Mouse (Mus musculus): ENCODE results near the gene Ppp1r1c.
A peak's percentile ranks its signal among the peaks of the same experiment; 100 is the strongest.
"Not testable (repeated sequence)": the region's sequence is repeated elsewhere in the genome, so short reads cannot be mapped to it uniquely, and the experiment has no call there.

Gene Ppp1r1c

GRCm38 (mm10) chr2:79751685-79752084, 44.1 kb downstream of the Ppp1r1c start:
- DNase-seq = no peak

DNA sequence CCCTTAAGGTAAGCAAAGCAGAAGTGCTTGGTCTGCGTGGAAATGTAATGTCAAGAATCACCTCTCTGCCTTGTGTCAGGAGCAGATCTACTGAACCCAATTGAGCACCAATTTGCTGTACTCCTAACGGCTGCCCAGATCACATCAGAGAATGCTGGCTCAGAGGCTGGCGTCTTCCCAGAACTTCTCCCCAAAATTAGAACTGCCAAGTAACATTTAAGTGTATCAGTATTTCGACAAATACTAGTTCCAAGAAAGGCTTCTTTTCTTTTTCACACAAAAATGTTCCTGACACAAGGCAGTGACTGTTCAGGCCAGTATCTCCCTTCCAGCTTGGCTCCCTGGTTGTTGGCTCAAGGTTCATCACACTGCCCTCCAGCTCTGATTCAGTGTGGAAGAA, 52.4 kb downstream of the Ppp1r1c start:
- no peak for DNase-seq

GRCm38 (mm10) chr2:79762723-79763388, 55.3 kb downstream of the Ppp1r1c start:
- no peak for DNase-seq

- no peak for DNase-seq
Measured at GRCm38 (mm10) chr2:79765032-79765431, 57.5 kb downstream of the Ppp1r1c start.

- DNase-seq = no peak
Measured at GRCm38 (mm10) chr2:79765723-79766122, 58.1 kb downstream of the Ppp1r1c start.

DNA sequence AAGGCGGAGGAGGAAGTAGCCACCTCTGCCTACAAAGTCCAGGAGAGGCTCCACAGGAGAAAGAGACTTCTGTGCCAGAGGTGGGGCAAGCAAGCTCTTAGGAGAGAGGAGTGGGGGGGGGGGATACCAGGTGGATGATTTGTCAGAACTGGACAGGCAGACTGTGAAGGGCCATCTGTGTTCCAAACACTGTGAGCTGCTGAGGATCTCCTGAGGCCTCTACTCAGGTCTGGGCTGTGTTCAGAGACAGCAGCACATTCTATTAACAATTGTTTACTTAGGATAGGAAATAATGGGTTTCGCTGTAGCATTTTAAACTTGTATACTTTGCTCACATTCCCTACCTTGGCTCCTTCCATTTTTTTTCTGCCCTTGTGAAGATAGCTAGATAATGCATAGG, 61.0 kb downstream of the Ppp1r1c start:
- DNase-seq = no peak

GRCm38 (mm10) chr2:79770307-79770706, 62.7 kb downstream of the Ppp1r1c start:
- DNase-seq = no peak

GRCm38 (mm10) chr2:79774372-79774771, 66.8 kb downstream of the Ppp1r1c start:
- peak; percentile 89 for DNase-seq

GRCm38 (mm10) chr2:79777801-79778200, 70.2 kb downstream of the Ppp1r1c start:
- DNase-seq = no peak

- no peak for DNase-seq
Measured at GRCm38 (mm10) chr2:79780772-79781171, 73.2 kb downstream of the Ppp1r1c start.

DNA sequence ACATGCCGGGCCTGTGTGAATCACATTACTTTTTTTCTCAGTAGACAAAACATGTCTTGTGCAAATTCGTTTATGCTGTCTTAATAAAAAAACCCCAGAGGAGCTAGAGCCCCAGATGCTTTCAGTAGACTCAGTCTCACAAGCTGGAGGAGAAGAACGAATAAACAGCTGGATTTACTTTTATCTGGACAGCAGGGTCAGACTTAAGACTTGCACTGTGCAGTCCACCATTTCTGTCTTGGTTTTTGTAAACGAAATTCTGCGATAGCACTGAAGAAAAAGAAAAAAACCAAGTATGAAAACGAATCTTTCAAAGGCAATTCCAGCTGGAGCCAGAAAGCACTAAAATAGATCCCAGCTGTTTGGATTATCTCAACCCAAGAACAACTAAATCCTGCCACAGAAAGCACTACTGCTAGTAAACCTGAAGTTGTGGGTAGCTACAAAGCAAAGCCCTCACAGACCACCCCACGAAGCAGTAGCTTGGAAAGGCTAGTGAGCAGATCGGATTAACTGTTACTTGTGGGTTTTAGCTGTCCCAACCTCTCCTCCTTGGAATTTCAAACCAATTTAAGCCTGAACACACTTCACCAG, 78.1 kb downstream of the Ppp1r1c start:
- peak; percentile 22 for DNase-seq

DNA sequence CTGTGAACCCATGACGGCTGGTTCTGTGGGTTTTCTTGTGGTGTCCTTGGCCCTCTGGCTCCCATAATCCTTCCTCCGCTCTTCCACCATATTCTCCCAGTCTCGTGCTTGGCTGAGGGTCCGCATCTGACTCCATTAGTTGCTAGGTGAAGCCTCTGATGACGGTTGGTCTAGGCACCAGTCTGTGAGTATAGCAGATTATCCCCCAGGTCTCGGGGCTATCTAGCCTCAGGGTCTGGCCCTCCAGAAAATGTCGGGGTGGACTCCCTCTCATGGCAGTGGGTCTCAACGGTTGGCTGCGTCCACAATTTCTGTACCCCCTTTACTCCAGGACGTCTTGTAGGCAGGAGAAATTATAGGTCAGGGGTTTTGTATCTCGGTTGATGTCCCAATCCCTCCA, 78.9 kb downstream of the Ppp1r1c start:
- no peak for DNase-seq

DNA sequence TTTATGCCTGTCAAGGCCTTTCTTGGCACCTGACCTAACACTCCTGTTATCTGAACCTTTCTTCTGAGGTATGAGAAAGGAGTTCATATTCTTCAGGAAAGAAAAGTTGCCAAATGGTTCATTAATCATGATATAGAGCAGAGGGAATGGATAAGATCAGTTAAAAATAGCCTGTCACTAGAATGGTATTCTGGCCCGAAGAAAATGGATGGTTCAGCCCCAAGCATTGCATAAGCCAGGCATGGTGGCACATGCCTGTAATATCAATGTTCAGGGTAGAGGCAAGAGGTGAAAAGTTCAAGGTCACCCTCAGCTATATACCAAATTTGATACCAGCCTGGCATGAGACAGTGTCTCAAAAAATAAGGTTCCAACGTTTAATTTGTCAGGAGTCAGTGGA, 85.6 kb downstream of the Ppp1r1c start:
- no peak for DNase-seq

DNA sequence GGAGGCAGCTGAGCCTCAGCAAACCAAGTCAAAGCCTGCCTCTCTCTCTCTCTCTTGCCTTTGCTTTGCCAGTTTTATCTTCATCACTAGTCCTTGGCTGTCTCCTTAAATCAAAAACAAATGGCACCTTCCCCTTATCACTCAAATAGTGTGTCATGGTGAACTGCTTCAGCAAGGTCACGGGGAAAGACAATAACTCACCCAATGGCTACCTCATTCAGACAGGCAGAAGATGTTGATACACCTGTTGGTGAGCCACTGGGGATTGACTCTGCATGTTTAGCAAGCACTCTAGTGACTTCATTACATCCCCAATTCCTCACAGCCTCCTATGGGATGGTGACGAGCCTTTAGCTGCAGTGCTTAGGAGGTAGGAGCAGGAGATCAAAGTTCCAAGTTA, 89.9 kb downstream of the Ppp1r1c start:
- DNase-seq = no peak

GRCm38 (mm10) chr2:79798627-79799026, 91.0 kb downstream of the Ppp1r1c start:
- DNase-seq = peak; percentile 76

DNA sequence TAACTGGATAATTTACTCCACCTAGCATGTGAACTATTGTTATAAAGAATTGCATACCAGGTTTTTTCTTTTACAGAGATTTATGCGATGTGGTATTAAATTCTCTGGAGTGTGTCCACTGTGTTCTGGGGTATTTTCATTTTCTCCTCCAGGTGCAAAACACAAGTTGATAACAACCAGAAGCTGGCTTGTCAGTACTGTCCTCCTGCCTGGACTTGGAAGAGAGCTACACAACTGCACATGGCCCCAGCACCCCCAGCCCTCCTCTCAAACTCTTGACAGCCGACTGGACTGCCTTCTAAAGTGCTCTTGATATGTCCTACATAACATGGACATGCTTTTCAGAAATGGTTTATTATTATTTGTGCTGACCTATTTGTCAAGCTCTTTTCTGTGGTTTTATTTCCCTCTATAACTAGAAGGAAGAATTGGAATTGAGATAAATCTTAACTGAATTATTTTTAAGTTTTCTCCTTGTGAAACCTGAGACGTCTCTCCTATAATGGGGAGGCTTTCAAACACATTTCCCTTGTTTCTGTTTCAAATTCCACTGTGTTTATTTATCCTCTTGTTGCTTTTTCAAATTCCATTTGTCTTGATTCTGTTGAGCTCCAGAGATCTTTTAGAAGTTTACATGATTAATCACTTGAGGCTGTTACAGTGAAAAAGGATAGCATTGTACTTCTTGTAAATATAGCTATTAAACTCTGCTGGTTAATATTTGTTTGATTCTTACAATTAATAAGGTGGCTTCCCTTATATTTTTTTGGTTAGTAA, 108.3 kb downstream of the Ppp1r1c start:
- DNase-seq = peak; percentile 18

DNA sequence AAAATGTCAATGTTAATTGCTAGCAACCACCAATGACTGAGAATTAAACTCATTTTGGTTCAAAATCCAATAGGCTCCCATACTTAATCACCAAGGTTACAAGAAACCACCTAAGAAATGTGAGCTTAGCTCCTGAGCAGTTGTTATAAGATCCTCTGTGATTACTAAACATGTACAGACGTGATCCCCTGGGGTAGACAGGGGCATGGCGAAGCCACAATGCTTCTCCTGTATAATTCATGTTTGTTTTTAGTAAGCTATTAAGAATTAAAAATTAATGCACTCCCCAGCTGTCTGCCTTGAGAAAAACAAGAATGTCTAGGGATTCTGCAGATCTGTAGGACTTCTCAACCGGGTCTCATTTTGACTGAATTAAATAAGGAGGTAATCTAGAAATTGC, 112.0 kb downstream of the Ppp1r1c start:
- no peak for DNase-seq

DNA sequence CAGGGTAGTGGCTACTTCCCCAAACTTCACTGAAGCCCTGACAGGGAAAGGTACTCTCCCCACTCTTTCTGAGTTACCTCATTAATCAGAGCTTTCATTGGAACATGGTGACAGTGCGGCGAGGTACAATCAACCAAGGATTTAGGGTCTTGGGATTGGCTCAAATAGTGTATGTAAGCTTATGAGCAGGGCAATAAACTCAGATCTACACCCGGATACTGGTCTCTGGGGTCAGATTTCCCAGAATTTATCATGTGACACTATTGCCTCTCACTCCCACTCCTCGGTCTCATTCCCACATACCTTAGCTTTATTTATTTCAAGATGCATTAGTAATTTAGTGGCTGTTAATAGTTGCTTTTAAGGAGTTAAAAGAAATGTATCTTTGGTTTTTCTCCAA, 118.3 kb downstream of the Ppp1r1c start:
- no peak for DNase-seq

- no peak for DNase-seq
Measured at GRCm38 (mm10) chr2:79839090-79839489, 131.5 kb downstream of the Ppp1r1c start.

DNA sequence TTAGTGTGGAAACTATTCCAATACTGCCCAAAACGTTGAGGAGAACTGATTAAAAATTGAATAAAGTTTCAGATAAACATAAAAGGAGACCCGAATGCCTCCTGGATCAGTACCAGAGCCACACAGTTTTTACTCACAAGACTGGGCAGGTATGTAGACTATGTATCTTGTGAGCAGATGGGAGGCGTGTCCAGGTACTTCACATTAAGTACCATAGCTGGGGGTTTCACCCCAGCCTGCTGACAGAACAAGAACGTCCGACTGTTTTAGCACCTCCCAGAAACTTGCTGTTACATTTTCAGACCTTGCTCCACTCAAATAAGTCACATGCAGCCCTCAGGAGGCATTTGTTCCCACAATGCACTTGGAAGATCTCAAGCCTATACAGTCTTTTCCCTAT, 131.9 kb downstream of the Ppp1r1c start:
- DNase-seq = no peak

DNA sequence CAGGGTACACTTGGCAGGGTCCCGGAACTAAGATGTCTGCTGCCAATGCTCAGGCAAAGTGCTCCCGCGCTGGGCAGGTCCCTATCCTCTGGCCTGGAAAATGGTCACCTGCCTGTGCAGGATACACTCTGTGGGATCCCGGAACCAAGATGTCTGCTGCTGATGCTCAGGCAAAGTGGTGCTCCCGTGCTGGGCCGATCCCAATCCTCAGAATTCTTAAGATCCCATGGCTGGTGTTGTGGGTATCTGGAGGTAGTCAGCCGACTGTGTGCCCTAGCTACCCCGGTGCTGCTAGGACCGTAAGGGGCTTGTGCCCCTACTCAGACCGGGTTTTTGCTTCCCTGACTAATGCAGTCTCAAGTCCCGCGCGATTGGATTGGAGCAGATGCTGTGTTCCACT, 139.8 kb downstream of the Ppp1r1c start:
- not testable (repeated sequence) for DNase-seq

DNA sequence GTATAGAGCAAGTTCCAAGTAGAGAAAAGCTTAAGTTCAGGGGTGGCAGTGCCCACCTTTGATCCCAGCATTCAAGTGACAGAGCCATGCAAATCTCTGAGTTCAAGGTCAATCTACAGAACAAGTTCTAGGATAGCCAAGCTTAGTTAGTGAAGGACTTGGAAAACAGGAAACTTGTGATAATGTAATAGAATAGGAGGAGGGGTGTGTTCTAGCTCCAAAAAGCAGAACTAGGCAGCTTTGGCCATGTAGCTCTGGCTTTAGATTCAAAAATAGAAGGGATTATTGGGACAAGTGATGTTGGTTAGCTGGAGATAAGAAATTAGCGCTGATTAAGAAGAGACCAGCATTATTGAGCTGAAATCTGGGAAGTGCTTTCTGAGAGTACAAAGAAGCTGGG, 149.3 kb downstream of the Ppp1r1c start:
- no peak for DNase-seq

GRCm38 (mm10) chr2:79865275-79865999, 157.9 kb downstream of the Ppp1r1c start:
- peak; percentile 74 for DNase-seq
